Mouse (Mus musculus) ES-Bruce4 (cell line): ENCODE measurements around the gene Gpr156. TPM values are rescaled to one million over a fixed set of nuclear protein-coding genes. Genes with fewer than 3 reads are reported as not detected.

Source experiments
- H3K27ac ChIP-seq: 2 replicates; pipeline ENCODE4 v1.5.1; 2012; ENCODE audit warnings: low read length, inconsistent platforms; ENCODE audit not compliant: insufficient read depth
- H3K27me3 ChIP-seq: 2 replicates; pipeline ENCODE4 v1.6.1; 2012; ENCODE audit warnings: mild to moderate bottlenecking, low read length, inconsistent platforms; ENCODE audit not compliant: control insufficient read depth, poor library complexity, insufficient read depth, severe bottlenecking
- H3K36me3 ChIP-seq: 2 replicates; pipeline ENCODE4 v1.6.1; 2012; ENCODE audit warnings: inconsistent platforms, mild to moderate bottlenecking, low read length, moderate library complexity; ENCODE audit not compliant: control insufficient read depth, poor library complexity, insufficient read depth, severe bottlenecking
- H3K4me1 ChIP-seq: one replicate; pipeline ENCODE4 v1.8.1; 2011; ENCODE audit warnings: low read length; ENCODE audit not compliant: control insufficient read depth, insufficient read depth
- H3K4me3 ChIP-seq: 2 replicates; pipeline ENCODE4 v1.5.1; 2011; ENCODE audit warnings: low read depth, mild to moderate bottlenecking, low read length
- H3K9ac ChIP-seq: 2 replicates; pipeline ENCODE4 v1.6.1; 2012; ENCODE audit warnings: low read depth, mild to moderate bottlenecking, inconsistent platforms; ENCODE audit not compliant: poor library complexity, severe bottlenecking
- H3K9me3 ChIP-seq: replicated peaks from 2 replicates; pipeline ENCODE4 v1.6.1; 2012; ENCODE audit warnings: mild to moderate bottlenecking, low read length, inconsistent platforms; ENCODE audit not compliant: control insufficient read depth, poor library complexity, insufficient read depth, severe bottlenecking
- CTCF ChIP-seq: IDR thresholded peaks from one replicate; pipeline ENCODE4 v1.8.1; 2011; ENCODE audit warnings: low read depth, low read length
- EP300 ChIP-seq: IDR thresholded peaks from 2 replicates; pipeline ENCODE4 v1.6.1; 2011; ENCODE audit warnings: low read depth, low read length; ENCODE audit not compliant: insufficient read depth
- POLR2A ChIP-seq: IDR thresholded peaks from one replicate; pipeline ENCODE4 v1.8.1; 2011; ENCODE audit warnings: low read length; ENCODE audit not compliant: insufficient read depth
- polyA plus RNA-seq: library from polyadenylated mRNA; stranded (reverse); fragments of >200 nt; gene quantifications from 2 replicates; pipeline ENCODE4 v1.2.4, GENCODE M21; 2011; ENCODE audit warnings: low read depth; ENCODE audit not compliant: missing spikeins, insufficient read depth, insufficient read length

The Gpr156 gene
- polyA plus RNA-seq, 1 experiment, result not detected

DNA sequence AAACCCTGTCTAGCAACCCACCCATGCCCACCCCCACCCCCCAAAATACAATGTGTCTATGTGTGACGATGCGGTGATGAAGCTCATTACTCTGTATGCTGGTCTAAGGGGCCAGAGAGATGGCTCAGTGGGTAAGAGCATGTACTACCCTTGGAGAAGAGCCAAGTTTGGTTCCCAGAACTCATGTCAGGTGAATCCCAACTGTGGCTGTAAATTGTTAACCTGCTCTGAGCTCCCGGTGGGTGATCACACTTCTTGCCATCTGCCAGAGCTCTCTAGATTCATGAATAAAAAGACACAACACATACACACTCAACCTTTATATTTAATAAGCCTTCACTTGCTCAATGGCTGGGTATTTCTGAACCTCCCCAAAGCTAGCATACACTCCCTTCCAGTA, 9.8 kb upstream of the Gpr156 start:
- Histone ChIP-seq H3K27me3 (peaks cover 2% of the 10 kb centered on the region; the same call in 1 of the 2 replicates), H3K9ac (no peak overlapping the region), H3K4me3 (no peak overlapping the region), H3K4me1 (no peaks in the 10 kb centered on the region), H3K36me3 (no peaks in the 10 kb centered on the region), H3K9me3 (no peaks in the 10 kb centered on the region), H3K27ac (no peak overlapping the region)
- TF ChIP-seq POLR2A (no peak), EP300 (no peak), CTCF (no peak)

GRCm38 (mm10) chr16:37911086-37911485, 5.2 kb upstream of the Gpr156 start:
- H3K9ac ChIP-seq, result no peak overlapping the region
- H3K27ac ChIP-seq, result no peak overlapping the region
- TF ChIP-seq EP300 (no peak), POLR2A (no peak)
- H3K4me3 ChIP-seq, result no peak overlapping the region
- H3K4me1 ChIP-seq, result no peaks in the 10 kb centered on the region
- H3K36me3 ChIP-seq, result no peaks in the 10 kb centered on the region
- no peaks in the 10 kb centered on the region for H3K9me3 ChIP-seq
- peaks cover 6% of the 10 kb centered on the region; the same call in 1 of the 2 replicates for H3K27me3 ChIP-seq

GRCm38 (mm10) chr16:37916818-37917201, 514 bp downstream of the Gpr156 start:
- Histone ChIP-seq H3K27ac (no peak overlapping the region), H3K27me3 (peaks cover 12% of the 10 kb centered on the region; the same call in 1 of the 2 replicates), H3K9ac (no peak overlapping the region), H3K4me3 (no peak overlapping the region), H3K9me3 (no peaks in the 10 kb centered on the region), H3K4me1 (no peaks in the 10 kb centered on the region), H3K36me3 (no peaks in the 10 kb centered on the region)
- TF ChIP-seq POLR2A (no peak), EP300 (no peak), CTCF (no peak)

GRCm38 (mm10) chr16:37919000-37919399, 2.7 kb downstream of the Gpr156 start:
- Histone ChIP-seq H3K4me1 (no peaks in the 10 kb centered on the region), H3K36me3 (no peaks in the 10 kb centered on the region), H3K9ac (no peak overlapping the region), H3K27ac (no peak overlapping the region), H3K9me3 (no peaks in the 10 kb centered on the region), H3K27me3 (peaks cover 12% of the 10 kb centered on the region; the same call in 1 of the 2 replicates), H3K4me3 (no peak overlapping the region)
- no peak for TF ChIP-seq EP300
- TF ChIP-seq POLR2A, result no peak
- TF ChIP-seq CTCF, result peak; percentile 20

- no peak for TF ChIP-seq CTCF
- no peak for TF ChIP-seq POLR2A
- no peak for TF ChIP-seq EP300
- no peaks in the 10 kb centered on the region for H3K9me3 ChIP-seq
- H3K4me1 ChIP-seq, result no peaks in the 10 kb centered on the region
- H3K27me3 ChIP-seq, result peaks cover 7% of the 10 kb centered on the region; the same call in 1 of the 2 replicates
- no peaks in the 10 kb centered on the region for H3K36me3 ChIP-seq
- no peak overlapping the region for H3K9ac ChIP-seq
- H3K27ac ChIP-seq, result no peak overlapping the region
- no peak overlapping the region for H3K4me3 ChIP-seq
Measured at GRCm38 (mm10) chr16:37920842-37921409, 4.6 kb downstream of the Gpr156 start.

- Histone ChIP-seq H3K4me1 (no peaks in the 10 kb centered on the region), H3K36me3 (no peaks in the 10 kb centered on the region), H3K4me3 (no peak overlapping the region), H3K9ac (no peak overlapping the region), H3K9me3 (no peaks in the 10 kb centered on the region), H3K27ac (no peak overlapping the region), H3K27me3 (no peaks in the 10 kb centered on the region)
- TF ChIP-seq POLR2A (no peak), EP300 (no peak)
Measured at GRCm38 (mm10) chr16:37926087-37926486, 9.8 kb downstream of the Gpr156 start.
